Mouse (Mus musculus): ENCODE data around the gene Oas1e. TPM values are rescaled to one million over a fixed set of nuclear protein-coding genes. Genes with fewer than 3 reads are reported as not detected.

The Oas1e gene
- polyA plus RNA-seq, 1 experiment from 2014 or later: not detected

DNA sequence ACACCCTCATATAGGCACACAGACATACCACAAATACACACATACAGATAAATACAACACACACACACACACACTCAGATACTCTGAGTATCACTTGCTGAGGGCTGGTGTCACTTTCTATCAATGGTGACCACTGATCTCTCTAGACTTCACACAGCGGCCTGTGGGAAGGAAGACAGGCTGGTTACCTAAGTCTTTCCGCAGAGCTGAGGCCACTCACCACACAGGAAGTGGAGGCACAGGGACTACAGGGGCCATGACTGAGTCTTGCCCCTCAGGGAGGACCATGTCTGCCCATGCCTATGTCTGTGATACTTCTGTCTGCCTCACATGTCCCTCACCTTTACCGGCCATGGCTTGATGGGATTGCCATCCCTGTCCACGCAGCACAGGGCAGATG lies 41.1 kb downstream of the Oas1e start:
- Histone ChIP-seq H3K4me3 (replicated peaks; ENCODE audit: low read length) (no peak overlapping the region), H3K4me2 (ENCODE audit: low read depth, low read length) (no peak overlapping the region), H3K27ac (ENCODE audit: low read length) (no peak overlapping the region), H3K9ac (ENCODE audit: low read length) (no peak overlapping the region), H3K27me3 (ENCODE audit: control insufficient read depth, insufficient read depth, low read length) (no peaks in the 10 kb centered on the region), H3K4me1 (ENCODE audit: control insufficient read depth, insufficient read depth, low read length) (no peaks in the 10 kb centered on the region), H3K9me3 (replicated peaks; ENCODE audit: control insufficient read depth, low read length) (no peaks in the 10 kb centered on the region), H3K36me3 (ENCODE audit: control insufficient read depth, insufficient read depth, low read length) (no peaks in the 10 kb centered on the region)
- no peak for ATAC-seq (ENCODE audit: insufficient read depth, low FRiP score)
- 84% methylated on average over 4 of the region's 4 CpGs for WGBS

- H3K27ac ChIP-seq (ENCODE audit: low read length): no peak overlapping the region
- WGBS: 79% methylated on average over 3 of the region's 3 CpGs
- H3K4me2 ChIP-seq (ENCODE audit: low read depth, low read length): no peak overlapping the region
- no peak overlapping the region for H3K9ac ChIP-seq (ENCODE audit: low read length)
- no peak overlapping the region for H3K4me3 ChIP-seq (replicated peaks; ENCODE audit: low read length)
- H3K27me3 ChIP-seq (ENCODE audit: control insufficient read depth, insufficient read depth, low read length): no peaks in the 10 kb centered on the region
- no peaks in the 10 kb centered on the region for H3K9me3 ChIP-seq (replicated peaks; ENCODE audit: control insufficient read depth, low read length)
- no peaks in the 10 kb centered on the region for H3K4me1 ChIP-seq (ENCODE audit: control insufficient read depth, insufficient read depth, low read length)
- ATAC-seq (ENCODE audit: insufficient read depth, low FRiP score): no peak
- no peaks in the 10 kb centered on the region for H3K36me3 ChIP-seq (ENCODE audit: control insufficient read depth, insufficient read depth, low read length)
These were observed 42.5 kb downstream of the Oas1e start for GRCm38 (mm10) chr5:120752786-120753185.

GRCm38 (mm10) chr5:120751206-120751605 lies 44.1 kb downstream of the Oas1e start:
- 64% methylated on average over 3 of the region's 3 CpGs for WGBS
- H3K4me3 ChIP-seq (replicated peaks; ENCODE audit: low read length): no peak overlapping the region
- no peak overlapping the region for H3K9ac ChIP-seq (ENCODE audit: low read length)
- ATAC-seq (ENCODE audit: insufficient read depth, low FRiP score): no peak
- H3K36me3 ChIP-seq (ENCODE audit: control insufficient read depth, insufficient read depth, low read length): no peaks in the 10 kb centered on the region
- no peak overlapping the region for H3K27ac ChIP-seq (ENCODE audit: low read length)
- no peaks in the 10 kb centered on the region for H3K27me3 ChIP-seq (ENCODE audit: control insufficient read depth, insufficient read depth, low read length)
- H3K4me2 ChIP-seq (ENCODE audit: low read depth, low read length): no peak overlapping the region
- no peaks in the 10 kb centered on the region for H3K4me1 ChIP-seq (ENCODE audit: control insufficient read depth, insufficient read depth, low read length)
- no peaks in the 10 kb centered on the region for H3K9me3 ChIP-seq (replicated peaks; ENCODE audit: control insufficient read depth, low read length)

DNA sequence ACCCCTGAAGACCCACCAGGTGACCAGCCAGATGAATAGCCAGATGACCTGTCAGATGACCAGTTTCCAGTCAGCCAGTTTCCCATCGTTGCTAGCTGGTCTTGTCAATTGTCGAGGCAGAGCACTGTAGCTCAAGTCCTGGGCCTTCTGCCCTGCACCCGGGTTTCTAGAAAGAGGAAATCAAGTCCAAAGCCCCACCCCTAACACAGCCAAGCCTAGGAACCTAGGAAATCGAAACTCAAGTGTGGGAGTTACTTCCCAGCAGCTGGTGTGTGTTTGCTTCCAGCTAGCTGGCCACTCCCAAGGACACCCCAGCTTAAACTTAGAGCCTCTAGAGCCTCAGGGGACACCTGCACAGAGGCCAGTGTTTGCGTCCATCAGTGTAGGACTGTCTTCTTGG lies 45.6 kb downstream of the Oas1e start, which contains the start of gene Oas2:
Gene Oas2 (minus strand): TSS at position 166 of the 400 bp plus-strand sequence.
- no peak within 1 kb of the TSS for H3K4me3 ChIP-seq (replicated peaks; ENCODE audit: low read length)
- ATAC-seq (ENCODE audit: insufficient read depth, low FRiP score): no peak

DNA sequence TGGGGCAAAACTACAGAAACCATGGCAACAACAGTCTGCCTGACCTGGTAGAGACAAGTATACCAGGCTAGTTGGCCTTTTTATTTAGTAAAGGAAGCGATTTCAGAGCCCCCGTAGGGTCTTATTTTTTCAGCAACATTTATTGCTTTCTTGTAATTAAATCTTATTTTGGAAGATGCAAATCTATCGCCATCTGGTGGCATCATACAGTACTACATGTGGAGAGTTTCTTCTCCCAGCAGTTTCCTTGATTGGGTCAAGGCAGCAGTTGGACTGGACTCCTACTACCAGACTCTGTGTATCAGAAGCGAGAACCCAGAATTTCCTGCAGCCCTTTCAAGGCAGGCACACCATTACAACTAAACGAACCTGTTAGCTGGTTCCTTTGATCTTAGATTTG lies 48.9 kb downstream of the Oas1e start:
- no peaks in the 10 kb centered on the region for H3K9me3 ChIP-seq (replicated peaks; ENCODE audit: control insufficient read depth, low read length)
- H3K4me2 ChIP-seq (ENCODE audit: low read depth, low read length): no peak overlapping the region
- H3K4me1 ChIP-seq (ENCODE audit: control insufficient read depth, insufficient read depth, low read length): no peaks in the 10 kb centered on the region
- no peaks in the 10 kb centered on the region for H3K36me3 ChIP-seq (ENCODE audit: control insufficient read depth, insufficient read depth, low read length)
- ATAC-seq (ENCODE audit: insufficient read depth, low FRiP score): no peak
- no peak overlapping the region for H3K27ac ChIP-seq (ENCODE audit: low read length)
- no peak overlapping the region for H3K4me3 ChIP-seq (replicated peaks; ENCODE audit: low read length)
- H3K9ac ChIP-seq (ENCODE audit: low read length): no peak overlapping the region
- WGBS: 8% methylated on average over 5 of the region's 5 CpGs
- no peaks in the 10 kb centered on the region for H3K27me3 ChIP-seq (ENCODE audit: control insufficient read depth, insufficient read depth, low read length)

More for the DNA sequence above, 45.6 kb downstream of the Oas1e start, which contains the start of gene Oas2:
- H3K4me2 ChIP-seq (ENCODE audit: low read depth, low read length): no peak within 1 kb of the TSS
- H3K36me3 ChIP-seq (ENCODE audit: control insufficient read depth, insufficient read depth, low read length): no peaks in the 10 kb centered on the region
- no peaks in the 10 kb centered on the region for H3K9me3 ChIP-seq (replicated peaks; ENCODE audit: control insufficient read depth, low read length)
- WGBS: 49% methylated on average over 5 of the region's 5 CpGs
- H3K27me3 ChIP-seq (ENCODE audit: control insufficient read depth, insufficient read depth, low read length): no peaks in the 10 kb centered on the region
- no peak within 1 kb of the TSS for H3K9ac ChIP-seq (ENCODE audit: low read length)
- no peaks in the 10 kb centered on the region for H3K4me1 ChIP-seq (ENCODE audit: control insufficient read depth, insufficient read depth, low read length)
- H3K27ac ChIP-seq (ENCODE audit: low read length): no peak within 1 kb of the TSS

- no peak overlapping the region for H3K4me2 ChIP-seq (ENCODE audit: low read depth, low read length)
- no peak overlapping the region for H3K9ac ChIP-seq (ENCODE audit: low read length)
- H3K4me1 ChIP-seq (ENCODE audit: control insufficient read depth, insufficient read depth, low read length): no peaks in the 10 kb centered on the region
- no peaks in the 10 kb centered on the region for H3K9me3 ChIP-seq (replicated peaks; ENCODE audit: control insufficient read depth, low read length)
- 26% methylated on average over 4 of the region's 4 CpGs for WGBS
- H3K4me3 ChIP-seq (replicated peaks; ENCODE audit: low read length): no peak overlapping the region
- ATAC-seq (ENCODE audit: insufficient read depth, low FRiP score): no peak
- no peak overlapping the region for H3K27ac ChIP-seq (ENCODE audit: low read length)
- no peaks in the 10 kb centered on the region for H3K27me3 ChIP-seq (ENCODE audit: control insufficient read depth, insufficient read depth, low read length)
- no peaks in the 10 kb centered on the region for H3K36me3 ChIP-seq (ENCODE audit: control insufficient read depth, insufficient read depth, low read length)
These were observed 53.2 kb downstream of the Oas1e start for GRCm38 (mm10) chr5:120742125-120742524.

Other genes starting within 250 kb of the Oas1e start
- 21.5 and 23.8 TPM in 2 replicates for gene Tpcn1, start 206.9 kb downstream of the Oas1e start, polyA plus RNA-seq (2015; fragmentation: Nextera tagmentation; extraction: Ambion mirVana)
- gene Iqcd, start 206.5 kb downstream of the Oas1e start, polyA plus RNA-seq (2015; fragmentation: Nextera tagmentation; extraction: Ambion mirVana): 0.34 and 0.67 TPM in 2 replicates
- 13.4 and 13.5 TPM in 2 replicates for gene Rita1, start 182.9 kb downstream of the Oas1e start, polyA plus RNA-seq (2015; fragmentation: Nextera tagmentation; extraction: Ambion mirVana)
- gene Ddx54, start 182.8 kb downstream of the Oas1e start, polyA plus RNA-seq (2015; fragmentation: Nextera tagmentation; extraction: Ambion mirVana): 41.9 and 45.6 TPM in 2 replicates
- gene Cfap73, start 161.3 kb downstream of the Oas1e start, polyA plus RNA-seq (2015; fragmentation: Nextera tagmentation; extraction: Ambion mirVana): not detected in 2 replicates
- gene Rasal1, start 146.7 kb downstream of the Oas1e start, polyA plus RNA-seq (2015; fragmentation: Nextera tagmentation; extraction: Ambion mirVana): 0.40 and 0.72 TPM in 2 replicates
- 2.3 and 3.6 TPM in 2 replicates for gene Dtx1, start 83.6 kb downstream of the Oas1e start, polyA plus RNA-seq (2015; fragmentation: Nextera tagmentation; extraction: Ambion mirVana)
- gene Oas2, start 45.7 kb downstream of the Oas1e start, polyA plus RNA-seq (2015; fragmentation: Nextera tagmentation; extraction: Ambion mirVana): 0.32 and 0.62 TPM in 2 replicates
- 0.17 and 0.18 TPM in 2 replicates for gene Oas3, start 17.9 kb downstream of the Oas1e start, polyA plus RNA-seq (2015; fragmentation: Nextera tagmentation; extraction: Ambion mirVana)
- gene Oas1c, start 17.0 kb upstream of the Oas1e start, polyA plus RNA-seq (2015; fragmentation: Nextera tagmentation; extraction: Ambion mirVana): 0.65 and 1.0 TPM in 2 replicates
- not detected in 2 replicates for gene Oas1f, start 51.8 kb upstream of the Oas1e start, polyA plus RNA-seq (2015; fragmentation: Nextera tagmentation; extraction: Ambion mirVana)
- not detected in 2 replicates for gene Oas1h, start 65.9 kb upstream of the Oas1e start, polyA plus RNA-seq (2015; fragmentation: Nextera tagmentation; extraction: Ambion mirVana)
- 1.0 and 1.1 TPM in 2 replicates for gene Oas1g, start 92.1 kb upstream of the Oas1e start, polyA plus RNA-seq (2015; fragmentation: Nextera tagmentation; extraction: Ambion mirVana)
- 2.4 and 3.0 TPM in 2 replicates for gene Oas1a, start 112.0 kb upstream of the Oas1e start, polyA plus RNA-seq (2015; fragmentation: Nextera tagmentation; extraction: Ambion mirVana)
- not detected in 2 replicates for gene Oas1d, start 119.0 kb upstream of the Oas1e start, polyA plus RNA-seq (2015; fragmentation: Nextera tagmentation; extraction: Ambion mirVana)
- 0.06 and 0.26 TPM in 2 replicates for gene Rph3a, start 214.6 kb upstream of the Oas1e start, polyA plus RNA-seq (2015; fragmentation: Nextera tagmentation; extraction: Ambion mirVana)